Mouse (Mus musculus): Measurements from ENCODE around the gene Ssr2. TPM values are rescaled to one million over a fixed set of nuclear protein-coding genes. Genes with fewer than 3 reads are reported as not detected.
"Not testable (repeated sequence)": the region's sequence is repeated elsewhere in the genome, so short reads cannot be mapped to it uniquely, and the experiment has no call there.

Ssr2 gene
- total RNA-seq, 2 experiments from 2014 or later: 240 to 260 TPM

DNA sequence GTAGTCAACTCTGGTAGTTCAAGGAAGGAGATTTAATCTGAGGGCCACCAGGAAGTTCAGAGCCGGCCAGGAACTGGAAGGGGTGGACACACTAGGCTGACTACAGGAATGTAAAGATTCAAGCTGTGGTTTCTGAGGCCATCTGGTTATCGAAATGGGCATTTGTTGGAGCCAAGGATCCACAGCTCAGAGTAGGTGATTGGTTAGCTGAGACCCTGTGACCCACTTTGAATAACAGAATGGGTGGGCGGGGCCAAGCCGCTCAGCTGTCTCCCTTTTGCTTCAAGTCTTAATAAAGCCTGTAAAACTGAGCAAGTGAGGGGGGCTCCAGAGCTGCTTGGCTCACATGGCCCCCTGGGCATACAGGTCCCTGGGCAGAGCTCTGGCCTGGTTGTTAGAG lies 13.7 kb upstream of the Ssr2 start:
- no peak for DNase-seq (ENCODE audit: low spot score in 2 of 2)

- no peak for DNase-seq (ENCODE audit: low spot score in 2 of 2)
Measured at GRCm38 (mm10) chr3:88563442-88563841, 12.2 kb upstream of the Ssr2 start.

DNA sequence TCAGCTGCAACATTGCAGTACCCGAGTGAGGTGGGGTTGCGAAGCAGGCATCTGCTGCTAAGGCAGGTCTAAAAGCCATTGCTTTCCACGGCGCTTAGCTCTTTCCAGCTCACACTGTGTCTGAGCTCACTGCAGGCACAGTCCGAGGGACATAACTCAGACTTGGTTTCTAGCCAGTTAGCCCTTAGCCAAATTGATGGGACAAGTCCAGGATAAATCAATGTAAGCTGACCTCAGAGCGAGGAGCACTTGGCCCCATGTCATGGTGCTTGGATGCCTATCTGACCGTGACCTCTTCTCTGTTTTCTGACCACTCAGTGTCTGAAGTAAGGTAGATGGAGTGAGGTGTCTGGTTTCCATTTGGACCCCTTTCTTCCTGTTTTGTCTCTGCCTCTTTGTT lies 11.7 kb upstream of the Ssr2 start:
- DNase-seq (ENCODE audit: low spot score in 2 of 2): no peak

DNA sequence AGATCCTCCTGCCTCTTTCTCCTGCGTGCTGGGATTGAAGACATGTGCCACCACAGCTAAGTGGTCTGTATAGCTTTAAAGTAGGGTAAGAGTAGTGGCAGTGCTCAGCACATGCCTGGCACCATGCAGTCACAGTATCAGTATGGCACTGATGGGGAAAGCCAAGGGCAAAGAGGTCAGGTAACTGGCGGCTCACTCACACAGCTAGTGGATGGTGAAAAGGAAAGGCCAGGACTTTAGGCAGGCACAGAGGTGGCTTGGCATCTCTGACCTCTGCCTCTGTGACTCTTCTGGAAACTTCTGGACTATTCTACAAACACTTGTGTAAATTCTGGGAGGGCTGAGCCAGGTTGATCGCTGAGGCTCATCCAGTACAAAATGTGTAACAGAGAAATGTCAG lies 9.6 kb upstream of the Ssr2 start:
- DNase-seq (ENCODE audit: low spot score in 2 of 2): no peak

GRCm38 (mm10) chr3:88566536-88567061 lies 9.1 kb upstream of the Ssr2 start:
- no peak for DNase-seq (ENCODE audit: low spot score in 2 of 2)

GRCm38 (mm10) chr3:88567892-88568291 lies 7.8 kb upstream of the Ssr2 start:
- DNase-seq (ENCODE audit: low spot score in 2 of 2): no peak

- no peak for DNase-seq (ENCODE audit: low spot score in 2 of 2)
Measured at GRCm38 (mm10) chr3:88568615-88569014, 7.1 kb upstream of the Ssr2 start.

DNA sequence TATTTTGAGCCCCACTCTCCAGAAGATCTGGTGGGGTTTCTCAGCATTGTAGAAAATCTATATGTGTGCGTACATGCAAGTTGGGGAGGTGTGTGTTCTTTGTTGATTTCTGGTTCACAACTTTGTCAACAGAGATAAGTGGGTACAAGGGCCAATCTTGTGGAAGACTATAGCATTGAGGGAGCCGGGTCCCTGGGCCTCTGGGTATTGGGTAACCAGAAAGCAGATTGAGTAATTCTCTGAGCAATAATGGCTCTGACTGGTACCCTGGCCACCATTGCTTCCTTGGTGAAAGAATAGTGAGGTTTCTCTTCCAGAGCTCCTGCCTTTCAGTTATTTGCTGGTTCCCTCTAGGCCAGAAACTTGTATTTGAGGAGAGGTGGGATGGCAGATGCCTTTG lies 6.6 kb upstream of the Ssr2 start:
- no peak for DNase-seq (ENCODE audit: low spot score in 2 of 2)

GRCm38 (mm10) chr3:88569694-88570093 lies 6.0 kb upstream of the Ssr2 start:
- DNase-seq (ENCODE audit: low spot score in 2 of 2): no peak

- no peak for DNase-seq (ENCODE audit: low spot score in 2 of 2)
Measured at GRCm38 (mm10) chr3:88570341-88570740, 5.3 kb upstream of the Ssr2 start.

DNA sequence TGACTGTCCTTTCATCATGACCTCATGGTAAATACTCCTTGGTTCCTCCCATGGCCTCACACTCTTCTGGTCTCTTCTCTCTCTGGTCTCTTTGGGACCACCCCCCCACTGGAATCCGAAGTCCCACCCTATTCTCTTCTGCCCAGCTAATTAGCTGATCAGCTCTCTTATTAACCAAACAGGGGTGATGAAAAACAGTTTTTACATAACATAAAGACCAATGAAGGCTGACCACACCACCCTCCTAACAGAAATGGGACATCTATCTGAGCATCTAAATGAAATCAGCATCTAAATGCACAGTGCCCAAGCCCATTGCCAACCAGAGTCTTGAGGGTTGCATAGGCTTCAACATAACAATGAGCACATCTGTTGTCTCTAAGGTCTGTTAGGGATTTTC lies 3.8 kb upstream of the Ssr2 start:
- DNase-seq (ENCODE audit: low spot score in 2 of 2): no peak

- no peak for DNase-seq (ENCODE audit: low spot score in 2 of 2)
Measured at GRCm38 (mm10) chr3:88572835-88573234, 2.8 kb upstream of the Ssr2 start.

GRCm38 (mm10) chr3:88573810-88574209 lies 1.9 kb upstream of the Ssr2 start:
- no peak for DNase-seq (ENCODE audit: low spot score in 2 of 2)

- DNase-seq (ENCODE audit: low spot score in 2 of 2): not testable (repeated sequence)
Measured at GRCm38 (mm10) chr3:88577846-88578245, 2.2 kb downstream of the Ssr2 start.

- DNase-seq (ENCODE audit: low spot score in 2 of 2): no peak
Measured at GRCm38 (mm10) chr3:88578498-88579424, 3.1 kb downstream of the Ssr2 start.

- DNase-seq (ENCODE audit: low spot score in 2 of 2): peak; percentile 32 to 49
Measured at GRCm38 (mm10) chr3:88579454-88580117, 3.9 kb downstream of the Ssr2 start.

GRCm38 (mm10) chr3:88585769-88586168 lies 10.1 kb downstream of the Ssr2 start:
- DNase-seq (ENCODE audit: low spot score in 2 of 2): no peak

DNA sequence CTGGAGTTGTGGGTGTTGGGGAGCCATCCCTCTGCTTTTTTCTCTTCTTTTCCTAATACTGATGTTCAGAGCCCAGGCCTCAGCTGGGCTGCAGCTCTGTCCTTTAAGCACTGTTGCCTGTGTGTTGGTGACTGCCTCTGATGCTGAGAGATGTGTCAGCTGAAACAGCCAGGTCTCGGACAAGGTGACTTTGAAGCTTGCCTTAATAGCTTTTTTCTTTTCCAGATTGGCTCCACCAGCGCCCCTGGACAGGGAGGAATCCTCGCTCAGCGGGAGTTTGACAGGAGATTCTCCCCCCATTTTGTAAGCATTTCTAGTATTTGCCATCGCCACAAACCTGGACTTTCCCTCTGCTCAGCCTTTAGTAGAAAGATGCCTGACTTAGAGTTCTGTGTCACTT lies 11.0 kb downstream of the Ssr2 start:
- no peak for DNase-seq (ENCODE audit: low spot score in 2 of 2)

DNA sequence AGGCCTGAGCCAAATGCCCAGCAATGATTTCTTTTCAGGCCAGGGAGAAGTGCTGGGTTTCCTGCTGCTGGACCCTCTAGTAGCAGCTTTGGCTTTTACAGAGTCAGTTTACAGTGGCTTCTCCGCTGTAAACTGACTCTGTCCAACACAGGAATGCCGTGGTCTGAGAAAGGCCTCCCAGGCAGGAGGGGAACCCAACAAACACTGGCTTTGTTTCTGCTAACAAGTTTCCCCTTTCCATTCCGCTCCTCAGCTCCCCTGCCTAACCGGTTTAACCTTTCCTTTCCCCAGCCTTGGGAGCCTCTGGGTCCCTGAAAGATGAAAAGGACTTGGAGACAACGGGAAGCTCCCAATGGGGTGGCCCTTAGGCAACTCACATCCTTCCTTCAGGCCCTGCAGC lies 14.6 kb downstream of the Ssr2 start:
- no peak for DNase-seq (ENCODE audit: low spot score in 2 of 2)

DNA sequence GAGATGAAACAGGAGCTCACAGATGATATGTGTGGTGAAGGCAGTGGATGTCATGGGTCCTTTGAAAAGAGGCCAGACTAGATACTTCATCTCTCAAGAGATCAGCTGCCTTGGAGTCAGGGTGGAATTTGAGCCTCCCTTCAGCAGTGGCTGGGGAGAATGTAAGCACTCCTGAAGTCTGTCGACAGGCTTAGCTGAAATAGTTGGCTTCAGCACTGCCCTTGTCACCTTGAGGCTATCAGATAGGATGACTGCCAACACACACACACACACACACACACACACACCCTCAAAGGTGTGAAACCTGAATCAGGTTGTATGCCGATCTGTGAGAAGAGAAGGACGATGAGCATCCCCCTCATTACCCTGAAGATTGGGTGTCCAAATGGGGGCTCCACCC lies 15.4 kb downstream of the Ssr2 start:
- DNase-seq (ENCODE audit: low spot score in 2 of 2): no peak

DNA sequence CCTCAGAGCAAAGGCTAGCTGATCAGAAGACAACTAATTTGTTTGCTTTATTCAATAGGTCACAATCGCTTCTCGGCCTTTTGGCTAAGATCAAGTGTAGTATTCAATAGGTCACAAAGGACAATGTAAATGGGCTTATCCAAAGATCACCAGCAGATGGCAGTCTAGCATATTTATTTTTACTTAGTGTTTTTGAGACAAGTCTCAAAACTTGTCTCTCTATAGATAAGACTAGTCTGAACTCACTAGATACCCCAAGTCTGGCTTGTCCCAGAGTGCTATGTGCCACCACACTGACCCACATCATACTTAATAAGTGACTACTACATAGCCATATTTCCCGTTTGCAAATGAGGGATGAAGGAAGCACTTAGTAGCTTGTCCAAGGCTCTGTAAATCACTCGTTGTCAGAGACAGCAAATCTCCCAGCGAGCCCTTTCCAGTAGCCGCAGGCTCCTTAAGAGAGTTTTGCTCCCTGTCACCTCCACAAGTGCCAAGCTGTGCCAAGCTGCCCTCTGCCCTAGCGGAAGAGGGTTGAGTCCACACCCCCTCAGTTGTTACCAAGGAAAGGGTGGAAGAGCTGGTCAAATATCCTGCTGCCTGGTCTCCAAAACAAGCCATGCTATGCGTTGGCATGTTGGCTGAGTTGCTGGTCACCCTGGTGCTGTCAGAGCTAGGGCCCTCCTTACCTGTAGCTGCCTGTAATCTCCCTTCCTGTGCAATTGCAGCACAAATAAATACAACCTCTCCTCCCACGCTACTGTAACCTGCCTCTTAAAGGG lies 16.5 kb downstream of the Ssr2 start:
- no peak for DNase-seq (ENCODE audit: low spot score in 2 of 2)
